Mouse (Mus musculus): ENCODE measurements around the gene Ntn1.

GRCm38 (mm10) chr11:68442983-68443638 is 42.5 kb upstream of the Ntn1 start:
- no peak for TF ChIP-seq CTCF (IDR thresholded peaks at IDR 0.05; ENCODE audit: borderline replicate concordance, extremely low read depth, insufficient read depth, insufficient read length)
- no peak for TF ChIP-seq POLR2A (IDR thresholded peaks at IDR 0.05; ENCODE audit: borderline replicate concordance, extremely low read depth, insufficient read depth, insufficient read length, poor library complexity, severe bottlenecking)
